Mouse (Mus musculus): Measurements from ENCODE around the gene Crcp.

GRCm38 (mm10) chr5:130059413-130060328, 30.6 kb downstream of the Crcp start:
- TF ChIP-seq CTCF (IDR thresholded peaks at IDR 0.05) (no peak), EP300 (IDR thresholded peaks at IDR 0.05) (no peak)
